Mouse (Mus musculus): Measurements from ENCODE around the gene Nsg2. TPM values are rescaled to one million over a fixed set of nuclear protein-coding genes. Genes with fewer than 3 reads are reported as not detected.

Gene Nsg2
- polyA plus RNA-seq, 1 experiment from 2014 or later: 0.69 TPM

DNA sequence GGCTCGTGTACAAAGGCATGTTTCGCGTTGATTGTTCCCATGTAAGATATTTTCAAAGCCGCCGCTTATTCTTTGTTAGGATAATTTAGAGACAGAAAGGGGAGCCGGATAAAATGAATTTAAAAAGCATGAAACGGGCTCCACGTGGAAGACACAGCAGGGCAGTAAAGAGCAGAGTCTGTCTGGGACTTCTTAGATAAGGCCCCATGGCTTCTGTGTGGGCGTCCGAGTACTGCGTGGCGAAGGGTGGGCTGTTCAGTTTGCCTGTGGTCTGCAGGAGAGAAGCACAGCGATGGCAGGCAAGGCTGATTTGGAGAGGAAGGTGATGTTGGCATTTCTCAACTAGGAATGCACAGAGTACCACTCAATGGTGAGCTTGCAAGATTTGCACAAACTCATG, 57.6 kb downstream of the Nsg2 start:
- no peaks in the 10 kb centered on the region for H3K27me3 ChIP-seq (replicated peaks; ENCODE audit: control insufficient read depth, insufficient read depth, low read length)
- no peak overlapping the region for H3K9ac ChIP-seq (ENCODE audit: low read depth, low read length)
- no peaks in the 10 kb centered on the region for H3K9me3 ChIP-seq (ENCODE audit: control insufficient read depth, low read length)
- H3K4me3 ChIP-seq (ENCODE audit: low read depth, low read length): no peak overlapping the region
- H3K27ac ChIP-seq (ENCODE audit: low read depth, low read length): no peak overlapping the region
- ATAC-seq (replicated peaks; ENCODE audit: low FRiP score): no peak
- no peaks in the 10 kb centered on the region for H3K4me1 ChIP-seq (replicated peaks; ENCODE audit: control insufficient read depth, insufficient read depth, low read length)
- H3K36me3 ChIP-seq (ENCODE audit: control insufficient read depth, insufficient read depth, low read length): no peaks in the 10 kb centered on the region
- WGBS: 80% methylated on average over 13 of the region's 13 CpGs
- DNase-seq (ENCODE audit: low spot score): no peak
- no peak overlapping the region for H3K4me2 ChIP-seq

DNA sequence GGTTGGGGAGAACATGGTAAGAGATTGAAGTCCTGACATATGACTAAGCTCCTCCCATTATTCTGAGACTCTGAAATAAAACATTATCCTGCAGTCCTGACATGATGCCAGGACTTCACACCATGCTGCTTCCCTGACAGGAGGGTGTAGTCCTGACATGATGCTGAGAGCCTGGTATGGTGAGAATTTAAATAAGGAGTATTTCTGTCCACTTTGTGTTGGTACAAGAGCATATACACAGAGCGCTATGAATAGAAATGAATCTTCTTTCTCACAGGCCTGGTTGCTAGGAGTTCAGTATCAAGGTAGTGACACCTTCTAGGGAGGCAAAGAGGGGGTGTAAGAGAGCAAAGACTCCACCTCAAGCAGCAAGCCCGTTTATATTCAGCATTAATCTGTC, 60.8 kb downstream of the Nsg2 start:
- Histone ChIP-seq H3K27me3 (replicated peaks; ENCODE audit: control insufficient read depth, insufficient read depth, low read length) (no peaks in the 10 kb centered on the region), H3K9me3 (ENCODE audit: control insufficient read depth, low read length) (no peaks in the 10 kb centered on the region), H3K4me3 (ENCODE audit: low read depth, low read length) (no peak overlapping the region), H3K9ac (ENCODE audit: low read depth, low read length) (no peak overlapping the region), H3K36me3 (ENCODE audit: control insufficient read depth, insufficient read depth, low read length) (no peaks in the 10 kb centered on the region), H3K27ac (ENCODE audit: low read depth, low read length) (no peak overlapping the region), H3K4me1 (replicated peaks; ENCODE audit: control insufficient read depth, insufficient read depth, low read length) (no peaks in the 10 kb centered on the region), H3K4me2 (no peak overlapping the region)
- no peak for DNase-seq (ENCODE audit: low spot score)
- no peak for ATAC-seq (replicated peaks; ENCODE audit: low FRiP score)
- 62% methylated on average over 2 of the region's 2 CpGs for WGBS

DNA sequence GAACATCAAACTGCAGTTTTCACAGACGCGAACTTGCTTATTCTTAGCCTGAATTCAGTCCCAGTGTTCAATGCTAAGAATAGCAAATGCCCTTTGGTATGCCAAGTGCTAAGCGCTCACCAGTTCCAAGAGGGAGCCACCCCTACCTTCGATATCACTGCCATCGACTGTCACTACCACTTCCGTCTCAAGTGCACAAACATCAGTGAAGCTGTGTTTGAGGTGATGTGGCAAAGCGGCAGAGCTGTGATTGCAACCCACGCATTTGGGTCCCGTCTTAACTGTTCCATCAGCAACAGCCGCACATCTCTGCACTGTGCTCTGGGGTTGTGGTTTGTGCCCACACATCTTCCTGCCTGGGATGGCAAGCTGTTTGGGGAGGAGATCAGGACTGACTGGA, 61.6 kb downstream of the Nsg2 start:
- Histone ChIP-seq H3K36me3 (ENCODE audit: control insufficient read depth, insufficient read depth, low read length) (no peaks in the 10 kb centered on the region), H3K27ac (ENCODE audit: low read depth, low read length) (no peak overlapping the region), H3K4me2 (no peak overlapping the region), H3K27me3 (replicated peaks; ENCODE audit: control insufficient read depth, insufficient read depth, low read length) (no peaks in the 10 kb centered on the region), H3K4me1 (replicated peaks; ENCODE audit: control insufficient read depth, insufficient read depth, low read length) (no peaks in the 10 kb centered on the region), H3K4me3 (ENCODE audit: low read depth, low read length) (no peak overlapping the region), H3K9me3 (ENCODE audit: control insufficient read depth, low read length) (no peaks in the 10 kb centered on the region), H3K9ac (ENCODE audit: low read depth, low read length) (no peak overlapping the region)
- ATAC-seq (replicated peaks; ENCODE audit: low FRiP score) (no peak), DNase-seq (ENCODE audit: low spot score) (no peak)
- WGBS: 85% methylated on average over 10 of the region's 10 CpGs

DNA sequence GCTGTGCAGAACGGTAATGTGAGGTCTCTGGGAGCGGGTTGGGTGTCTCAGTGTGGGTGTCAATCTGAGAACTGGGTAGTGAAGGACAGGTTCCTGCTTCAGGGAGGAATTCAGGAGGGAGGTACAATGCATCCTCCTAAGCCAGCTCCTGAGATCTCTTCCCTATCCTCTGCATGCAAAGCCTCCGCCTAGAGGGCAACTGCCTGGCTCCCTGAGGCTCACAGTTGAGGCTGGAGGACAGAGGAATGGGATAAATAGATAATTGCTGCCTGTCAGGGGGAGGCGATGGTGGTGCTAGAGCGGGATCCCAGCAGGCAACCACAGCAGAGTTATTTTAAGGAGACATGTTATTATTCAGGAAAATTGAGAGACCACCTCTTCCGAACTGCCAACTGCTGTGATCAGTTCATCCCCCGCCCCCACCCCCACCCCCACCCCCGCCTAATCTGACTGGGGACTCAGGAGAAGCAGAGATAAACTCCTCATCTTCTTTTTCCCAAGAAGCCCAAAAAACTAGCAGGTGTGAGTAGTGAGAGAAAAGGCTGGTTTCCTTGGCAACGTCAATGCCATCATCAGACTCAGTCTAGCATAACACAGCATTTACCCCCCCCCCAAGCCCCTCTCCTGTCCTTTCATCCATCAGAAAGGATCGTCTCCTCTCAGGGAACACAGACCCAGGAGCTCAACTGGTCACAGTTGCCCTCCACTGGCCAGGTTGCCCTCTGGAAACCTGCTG, 63.7 kb downstream of the Nsg2 start:
- 21% methylated on average over 10 of the region's 10 CpGs for WGBS
- no peak overlapping the region for H3K4me2 ChIP-seq
- no peaks in the 10 kb centered on the region for H3K9me3 ChIP-seq (ENCODE audit: control insufficient read depth, low read length)
- no peak overlapping the region for H3K27ac ChIP-seq (ENCODE audit: low read depth, low read length)
- no peaks in the 10 kb centered on the region for H3K36me3 ChIP-seq (ENCODE audit: control insufficient read depth, insufficient read depth, low read length)
- ATAC-seq (replicated peaks; ENCODE audit: low FRiP score): no peak
- no peaks in the 10 kb centered on the region for H3K27me3 ChIP-seq (replicated peaks; ENCODE audit: control insufficient read depth, insufficient read depth, low read length)
- H3K4me1 ChIP-seq (replicated peaks; ENCODE audit: control insufficient read depth, insufficient read depth, low read length): no peaks in the 10 kb centered on the region
- DNase-seq (ENCODE audit: low spot score): no peak
- no peak overlapping the region for H3K9ac ChIP-seq (ENCODE audit: low read depth, low read length)
- H3K4me3 ChIP-seq (ENCODE audit: low read depth, low read length): no peak overlapping the region

DNA sequence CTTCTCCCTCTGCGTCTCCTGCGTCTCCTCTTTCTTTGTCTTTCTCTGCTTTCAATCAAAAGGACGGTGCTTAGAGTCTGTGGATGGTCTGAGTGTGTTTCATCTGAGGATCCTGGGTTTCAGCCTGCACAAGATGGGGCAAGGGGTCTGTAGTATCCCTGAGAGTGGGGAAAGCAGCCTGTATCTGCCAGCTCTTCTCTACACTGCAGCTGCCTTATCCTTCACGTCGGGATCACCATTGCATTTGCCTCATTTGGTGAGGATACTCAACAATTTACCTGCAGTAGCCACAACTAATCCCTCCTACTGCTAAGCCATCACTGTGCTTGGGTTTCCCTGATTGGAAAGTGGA, 64.2 kb downstream of the Nsg2 start:
- DNase-seq (ENCODE audit: low spot score) (no peak), ATAC-seq (replicated peaks; ENCODE audit: low FRiP score) (no peak)
- no peaks in the 10 kb centered on the region for H3K36me3 ChIP-seq (ENCODE audit: control insufficient read depth, insufficient read depth, low read length)
- no peak overlapping the region for H3K9ac ChIP-seq (ENCODE audit: low read depth, low read length)
- WGBS: 33% methylated on average over 5 of the region's 5 CpGs
- no peaks in the 10 kb centered on the region for H3K9me3 ChIP-seq (ENCODE audit: control insufficient read depth, low read length)
- no peaks in the 10 kb centered on the region for H3K27me3 ChIP-seq (replicated peaks; ENCODE audit: control insufficient read depth, insufficient read depth, low read length)
- no peak overlapping the region for H3K4me2 ChIP-seq
- no peak overlapping the region for H3K27ac ChIP-seq (ENCODE audit: low read depth, low read length)
- H3K4me3 ChIP-seq (ENCODE audit: low read depth, low read length): no peak overlapping the region
- H3K4me1 ChIP-seq (replicated peaks; ENCODE audit: control insufficient read depth, insufficient read depth, low read length): no peaks in the 10 kb centered on the region

DNA sequence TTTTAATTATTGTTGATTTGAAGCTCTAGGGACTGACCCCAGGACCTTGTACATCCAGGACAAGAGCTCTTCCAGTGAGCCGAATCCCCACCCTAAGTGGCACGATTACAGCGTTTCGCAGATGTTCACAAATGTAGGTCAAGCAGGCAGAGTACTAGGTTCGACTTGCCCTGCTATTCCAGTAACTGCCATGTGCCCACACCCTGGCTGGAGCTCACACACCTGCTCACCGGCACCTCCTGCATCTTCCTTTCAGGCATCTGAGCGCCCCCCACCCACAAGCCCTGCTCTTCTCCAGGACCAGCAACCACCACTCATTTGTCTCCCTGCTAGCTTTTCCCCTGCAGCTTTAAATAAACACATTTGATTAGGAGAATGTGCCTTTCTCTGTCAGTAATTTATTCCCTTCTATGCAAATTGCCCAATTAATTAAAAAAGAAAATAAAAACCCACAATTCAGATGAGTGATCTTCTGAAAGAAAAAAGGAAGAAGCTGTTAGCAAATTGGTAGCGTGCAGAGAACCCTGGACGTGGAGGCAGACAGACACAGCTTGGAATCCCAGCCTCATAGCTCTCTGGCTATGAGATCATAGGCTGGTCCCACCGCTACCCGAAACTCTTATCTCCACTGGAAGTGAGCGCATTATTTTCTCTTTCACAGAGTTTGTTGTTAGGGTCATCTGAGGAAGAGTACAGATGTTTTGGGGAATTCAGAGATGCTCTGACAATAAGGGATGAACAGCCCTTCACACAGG, 68.7 kb downstream of the Nsg2 start:
- Histone ChIP-seq H3K36me3 (ENCODE audit: control insufficient read depth, insufficient read depth, low read length) (no peaks in the 10 kb centered on the region), H3K9me3 (ENCODE audit: control insufficient read depth, low read length) (no peaks in the 10 kb centered on the region), H3K4me3 (ENCODE audit: low read depth, low read length) (no peak overlapping the region), H3K4me2 (no peak overlapping the region), H3K27ac (ENCODE audit: low read depth, low read length) (no peak overlapping the region), H3K9ac (ENCODE audit: low read depth, low read length) (no peak overlapping the region), H3K27me3 (replicated peaks; ENCODE audit: control insufficient read depth, insufficient read depth, low read length) (no peaks in the 10 kb centered on the region), H3K4me1 (replicated peaks; ENCODE audit: control insufficient read depth, insufficient read depth, low read length) (no peaks in the 10 kb centered on the region)
- ATAC-seq (replicated peaks; ENCODE audit: low FRiP score): no peak
- 62% methylated on average over 12 of the region's 12 CpGs for WGBS
- no peak for DNase-seq (ENCODE audit: low spot score)

DNA sequence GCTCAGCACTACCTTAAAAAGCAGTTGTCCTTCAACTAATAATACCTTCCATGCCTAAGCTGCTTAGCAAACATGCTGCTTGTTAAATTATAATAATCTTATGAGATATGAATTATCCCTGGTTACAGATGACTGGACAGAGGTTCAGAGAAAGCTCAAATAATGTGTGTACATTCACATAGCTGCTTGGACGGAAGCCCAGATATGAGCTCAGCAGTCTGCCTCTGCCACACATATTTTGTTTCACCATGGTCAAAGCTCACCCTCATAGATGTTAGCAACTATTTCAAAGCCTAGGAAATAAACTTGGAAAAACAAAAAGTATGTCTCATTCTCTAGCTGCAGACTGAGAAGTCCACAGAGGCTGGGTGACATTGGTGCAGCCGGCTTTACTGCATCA, 74.9 kb downstream of the Nsg2 start:
- no peak overlapping the region for H3K9ac ChIP-seq (ENCODE audit: low read depth, low read length)
- ATAC-seq (replicated peaks; ENCODE audit: low FRiP score) (no peak), DNase-seq (ENCODE audit: low spot score) (no peak)
- 83% methylated on average over 2 of the region's 2 CpGs for WGBS
- H3K4me3 ChIP-seq (ENCODE audit: low read depth, low read length): no peak overlapping the region
- H3K9me3 ChIP-seq (ENCODE audit: control insufficient read depth, low read length): no peaks in the 10 kb centered on the region
- H3K27ac ChIP-seq (ENCODE audit: low read depth, low read length): no peak overlapping the region
- no peaks in the 10 kb centered on the region for H3K36me3 ChIP-seq (ENCODE audit: control insufficient read depth, insufficient read depth, low read length)
- no peaks in the 10 kb centered on the region for H3K4me1 ChIP-seq (replicated peaks; ENCODE audit: control insufficient read depth, insufficient read depth, low read length)
- H3K4me2 ChIP-seq: no peak overlapping the region
- no peaks in the 10 kb centered on the region for H3K27me3 ChIP-seq (replicated peaks; ENCODE audit: control insufficient read depth, insufficient read depth, low read length)

DNA sequence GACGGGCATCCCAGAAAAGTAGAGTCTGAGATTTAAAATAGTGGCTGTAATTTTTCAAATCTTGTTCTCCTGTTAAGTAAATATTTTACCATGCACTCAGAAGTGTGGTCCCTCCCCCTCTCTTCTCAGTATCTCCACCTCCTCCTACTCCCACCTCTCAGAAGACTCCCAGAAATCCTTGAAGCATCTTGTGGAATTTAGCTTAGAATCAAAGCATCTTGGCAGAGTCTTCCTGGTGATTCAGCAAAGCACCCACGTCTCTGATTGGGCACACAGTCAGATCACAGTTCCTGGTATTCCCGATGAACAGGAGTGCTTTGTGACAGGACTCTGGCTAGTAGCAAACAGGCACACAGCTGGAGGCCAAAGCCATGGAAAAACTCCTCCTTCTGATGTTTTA, 83.2 kb downstream of the Nsg2 start:
- no peaks in the 10 kb centered on the region for H3K27me3 ChIP-seq (replicated peaks; ENCODE audit: control insufficient read depth, insufficient read depth, low read length)
- WGBS: 53% methylated on average over 3 of the region's 3 CpGs
- no peak overlapping the region for H3K9ac ChIP-seq (ENCODE audit: low read depth, low read length)
- no peaks in the 10 kb centered on the region for H3K36me3 ChIP-seq (ENCODE audit: control insufficient read depth, insufficient read depth, low read length)
- H3K4me3 ChIP-seq (ENCODE audit: low read depth, low read length): no peak overlapping the region
- no peak for ATAC-seq (replicated peaks; ENCODE audit: low FRiP score)
- no peak overlapping the region for H3K4me2 ChIP-seq
- no peaks in the 10 kb centered on the region for H3K9me3 ChIP-seq (ENCODE audit: control insufficient read depth, low read length)
- H3K4me1 ChIP-seq (replicated peaks; ENCODE audit: control insufficient read depth, insufficient read depth, low read length): no peaks in the 10 kb centered on the region
- no peak overlapping the region for H3K27ac ChIP-seq (ENCODE audit: low read depth, low read length)
- no peak for DNase-seq (ENCODE audit: low spot score)

DNA sequence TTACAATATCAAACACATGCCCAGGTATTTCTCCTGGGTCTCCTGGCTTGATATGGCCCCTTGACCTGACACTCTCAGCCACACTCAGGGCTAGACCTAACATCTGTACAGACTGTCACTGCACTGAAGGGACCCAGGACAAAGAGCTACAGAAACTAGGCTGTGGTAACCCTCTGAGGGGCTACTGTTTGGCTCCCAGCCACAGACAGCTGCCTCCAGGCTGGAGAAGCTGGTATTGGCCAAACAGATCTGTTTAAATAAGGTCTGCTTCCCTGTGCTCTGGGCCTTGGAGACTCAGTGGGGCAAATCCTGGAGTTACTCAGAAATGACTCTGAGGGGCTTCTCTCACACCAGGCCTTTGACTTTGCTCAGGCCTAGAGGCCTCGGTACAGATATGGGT, 86.3 kb downstream of the Nsg2 start:
- 77% methylated on average over 1 of the region's 1 CpGs for WGBS
- no peaks in the 10 kb centered on the region for H3K9me3 ChIP-seq (ENCODE audit: control insufficient read depth, low read length)
- H3K4me1 ChIP-seq (replicated peaks; ENCODE audit: control insufficient read depth, insufficient read depth, low read length): no peaks in the 10 kb centered on the region
- DNase-seq (ENCODE audit: low spot score) (no peak), ATAC-seq (replicated peaks; ENCODE audit: low FRiP score) (no peak)
- H3K9ac ChIP-seq (ENCODE audit: low read depth, low read length): no peak overlapping the region
- no peak overlapping the region for H3K4me2 ChIP-seq
- H3K27ac ChIP-seq (ENCODE audit: low read depth, low read length): no peak overlapping the region
- no peaks in the 10 kb centered on the region for H3K36me3 ChIP-seq (ENCODE audit: control insufficient read depth, insufficient read depth, low read length)
- no peaks in the 10 kb centered on the region for H3K27me3 ChIP-seq (replicated peaks; ENCODE audit: control insufficient read depth, insufficient read depth, low read length)
- H3K4me3 ChIP-seq (ENCODE audit: low read depth, low read length): no peak overlapping the region
